Mouse (Mus musculus) heart, adult 8-10 months (tissue): ENCODE results near the gene Ccdc13. TPM values are rescaled to one million over a fixed set of nuclear protein-coding genes. Genes with fewer than 3 reads are reported as not detected.

Experiments
- DNase-seq: peaks from one replicate; pipeline ENCODE4 v3.0.0; 2022; ENCODE audit warnings: low spot score
- total RNA-seq, 4 experiments: library from RNA; stranded (reverse); gene quantifications; 2 replicates each; pipeline ENCODE4 v1.2.4; 2022

The Ccdc13 gene
- total RNA-seq, 4 experiments from 2014 or later = 0.12 to 0.27 TPM; not detected in 2

DNA sequence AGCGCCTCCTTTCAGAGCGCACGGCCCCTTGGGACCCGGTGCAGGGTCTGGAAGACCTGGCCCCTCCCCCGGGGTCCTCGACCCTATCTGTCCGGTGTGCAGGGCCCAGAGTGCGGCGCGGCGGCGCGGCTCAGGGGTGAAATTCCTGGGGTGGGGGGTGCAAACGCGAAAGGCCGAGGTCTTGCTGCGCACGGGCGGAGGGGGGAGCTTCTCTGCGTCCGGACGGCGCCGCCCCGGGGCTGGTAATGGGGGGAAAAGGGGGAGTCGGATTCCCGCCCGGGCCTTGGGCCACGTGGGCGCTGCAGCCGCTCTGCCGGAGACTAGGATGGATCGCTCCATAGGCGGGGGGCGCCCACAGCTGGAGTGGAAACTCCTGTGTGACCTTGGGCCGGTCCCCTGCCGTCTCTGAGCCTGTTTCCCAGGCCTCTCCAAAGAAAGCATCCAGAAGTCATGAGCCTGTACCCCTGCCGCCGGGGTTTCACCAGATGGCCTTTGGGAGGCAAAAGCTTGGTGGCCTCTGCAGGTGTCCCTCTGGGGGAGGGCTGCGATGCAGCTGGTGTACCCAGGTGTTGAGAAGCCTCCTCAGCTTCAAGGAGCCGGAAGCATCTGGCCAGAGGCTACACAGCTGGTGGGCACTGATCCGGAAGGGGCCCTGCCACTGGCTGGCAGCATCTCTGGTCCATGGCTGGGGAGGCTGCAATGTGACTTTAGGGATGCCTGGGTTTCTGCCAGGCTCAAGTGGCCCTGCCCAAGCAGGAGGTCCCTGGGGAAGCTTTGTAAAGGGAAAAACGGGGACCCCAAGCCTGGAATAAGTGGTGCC lies 78.8 kb downstream of the Ccdc13 start:
- no peak for DNase-seq

- DNase-seq = no peak
Measured at GRCm38 (mm10) chr9:121759091-121760081, 79.9 kb downstream of the Ccdc13 start, which contains the start of gene Zfp651. Gene Zfp651, plus strand, starts transcription at chr9:121759330.

GRCm38 (mm10) chr9:121757835-121758814 lies 81.1 kb downstream of the Ccdc13 start:
- no peak for DNase-seq

DNA sequence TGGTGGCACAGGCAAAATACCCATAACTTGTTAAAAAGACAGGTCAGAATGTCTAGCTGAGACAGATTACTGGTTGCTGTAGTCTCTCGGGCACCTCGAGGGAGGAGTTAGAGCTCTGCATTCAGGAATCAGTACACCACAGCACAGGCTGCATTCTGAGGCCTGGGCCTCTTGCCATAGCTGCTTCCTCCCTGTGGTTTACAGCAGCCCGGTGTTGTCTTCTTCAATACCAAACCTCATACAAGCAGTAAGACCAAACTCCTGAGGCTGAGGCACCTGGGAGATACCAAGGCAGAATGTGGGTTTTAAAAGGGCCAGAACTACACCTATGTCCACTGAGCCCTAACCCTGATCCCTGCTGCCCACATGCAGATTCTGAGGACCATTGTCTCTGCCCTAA lies 81.8 kb downstream of the Ccdc13 start:
- no peak for DNase-seq

DNA sequence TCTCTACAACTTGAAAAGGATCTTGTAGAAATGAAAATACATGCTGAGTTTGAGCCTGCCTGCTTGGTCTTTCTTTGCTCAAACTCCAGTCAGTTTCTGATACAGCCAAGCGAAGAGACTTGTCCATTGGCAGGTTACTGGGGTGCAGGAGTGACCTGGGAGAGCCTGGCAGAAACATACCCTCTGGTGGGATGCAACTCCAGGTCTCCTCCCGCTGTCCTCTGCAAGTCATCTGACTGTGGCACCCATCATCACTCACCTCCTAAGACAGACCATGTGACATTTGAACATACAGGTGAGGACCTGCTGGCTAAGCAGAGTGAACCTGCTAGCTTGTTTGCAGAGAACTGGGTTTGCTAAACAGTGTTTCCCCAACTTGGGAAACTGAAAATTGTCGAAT lies 82.5 kb downstream of the Ccdc13 start:
- no peak for DNase-seq

- DNase-seq = no peak
Measured at GRCm38 (mm10) chr9:121754624-121755023, 84.6 kb downstream of the Ccdc13 start.

DNA sequence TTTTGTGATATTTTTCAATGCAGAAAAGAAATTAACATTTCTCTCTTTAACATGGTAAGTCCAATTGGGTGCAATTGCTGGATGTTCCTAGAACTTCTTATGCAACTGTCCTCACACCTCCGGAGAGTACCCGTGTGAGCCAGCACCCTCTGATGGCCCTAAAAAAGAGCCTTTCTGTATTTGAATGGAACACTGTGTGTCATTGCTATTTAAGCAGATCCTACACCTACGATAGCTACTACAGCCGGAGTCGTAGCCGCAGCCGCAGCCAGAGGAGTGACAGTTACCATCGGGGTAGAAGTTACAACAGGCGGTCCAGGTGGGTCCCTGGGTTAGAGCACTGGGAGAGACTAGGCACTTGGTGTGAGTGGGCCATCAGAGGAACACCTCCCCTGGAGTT lies 86.5 kb downstream of the Ccdc13 start:
- no peak for DNase-seq

Other genes starting within 250 kb of the Ccdc13 start
- not detected for gene Lyzl4, start 197.4 kb downstream of the Ccdc13 start, total RNA-seq
- 1 to 10 TPM; 1.9 to 3.6 (median 2.1) TPM for gene Vipr1, start 196.7 kb downstream of the Ccdc13 start, total RNA-seq
- 1 to 10 TPM; 4.7 to 8.4 (median 7.1) TPM for gene Sec22c, start 134.0 kb downstream of the Ccdc13 start, total RNA-seq
- gene Ss18l2, start 129.1 kb downstream of the Ccdc13 start, total RNA-seq = 100 to 1,000 TPM; 138 to 143 (median 139) TPM
- 10 to 100 TPM; 24.5 to 39.2 (median 29.8) TPM for gene Nktr, start 120.3 kb downstream of the Ccdc13 start, total RNA-seq
- gene Zfp651, start 80.1 kb downstream of the Ccdc13 start, total RNA-seq = 100 to 1,000 TPM; 120 to 131 (median 129) TPM
- gene Klhl40, start 61.9 kb downstream of the Ccdc13 start, total RNA-seq = 10 to 100 TPM; 17.9 to 23.6 (median 20.0) TPM
- 100 to 1,000 TPM; 100 to 119 (median 118) TPM for gene Hhatl, start 47.0 kb downstream of the Ccdc13 start, total RNA-seq
- 100 to 1,000 TPM; 186 to 221 (median 198) TPM for gene Higd1a, start 18.9 kb upstream of the Ccdc13 start, total RNA-seq
- gene Ackr2, start 58.9 kb upstream of the Ccdc13 start, total RNA-seq = 1 to 10 TPM in 3 of 4 experiments, under 1 TPM in 1; 0.87 to 2.2 (median 1.3) TPM
- gene Cyp8b1, start 76.8 kb upstream of the Ccdc13 start, total RNA-seq = not detected
- under 1 TPM; 0.31 to 0.79 (median 0.59) TPM for gene Fam198a, start 111.5 kb upstream of the Ccdc13 start, total RNA-seq
- 10 to 100 TPM; 15.6 to 18.2 (median 16.7) TPM for gene Pomgnt2, start 157.6 kb upstream of the Ccdc13 start, total RNA-seq